Mouse (Mus musculus) T-cell, adult 2 months (primary cell): Measurements from ENCODE around the gene Gpx8.

Source experiments
- DNase-seq: peaks from one replicate; pipeline ENCODE4 v3.0.0; 2022; ENCODE audit warnings: low spot score

Gene Gpx8

GRCm38 (mm10) chr13:113023274-113024143 lies 22.7 kb downstream of the Gpx8 start:
- peak; percentile 20 for DNase-seq

- DNase-seq, result no peak
Observed at GRCm38 (mm10) chr13:113022467-113022866, 23.7 kb downstream of the Gpx8 start.

- no peak for DNase-seq
Observed at GRCm38 (mm10) chr13:113021521-113021920, 24.7 kb downstream of the Gpx8 start.

GRCm38 (mm10) chr13:113013174-113013953 lies 32.8 kb downstream of the Gpx8 start:
- peak; percentile 56 for DNase-seq

- DNase-seq, result no peak
Observed at GRCm38 (mm10) chr13:113012683-113013082, 33.5 kb downstream of the Gpx8 start.

GRCm38 (mm10) chr13:113000576-113001318 lies 45.5 kb downstream of the Gpx8 start:
- no peak for DNase-seq

GRCm38 (mm10) chr13:113000090-113000489 lies 46.1 kb downstream of the Gpx8 start:
- DNase-seq, result no peak

GRCm38 (mm10) chr13:112998427-112999201 lies 47.6 kb downstream of the Gpx8 start:
- DNase-seq, result no peak

GRCm38 (mm10) chr13:112997369-112997768 lies 48.8 kb downstream of the Gpx8 start:
- DNase-seq, result no peak

- DNase-seq, result no peak
Observed at GRCm38 (mm10) chr13:112996407-112996806, 49.8 kb downstream of the Gpx8 start.

GRCm38 (mm10) chr13:112994191-112994590 lies 52.0 kb downstream of the Gpx8 start:
- peak; percentile 63 for DNase-seq

- DNase-seq, result no peak
Observed at GRCm38 (mm10) chr13:112993531-112994152, 52.6 kb downstream of the Gpx8 start, which contains the start of gene Mcidas. TSS of gene Mcidas (plus strand) at chr13:112993845.
